Mouse (Mus musculus) limb, embryonic 10.5 days (tissue): ENCODE results near the gene Lyrm2. TPM values are rescaled to one million over a fixed set of nuclear protein-coding genes. Genes with fewer than 3 reads are reported as not detected.
A peak's percentile ranks its signal among the peaks of the same experiment; 100 is the strongest.

ENCODE experiments used
- DNase-seq: peaks from one replicate; pipeline ENCODE4 v3.0.0-alpha.2; 2017; ENCODE audit warnings: low spot score
- H3K27ac ChIP-seq: fragments of 300-500 bp; sonication (generic); 2 replicates; pipeline ENCODE4 v1.5.1; 2016; ENCODE audit warnings: mild to moderate bottlenecking
- H3K27me3 ChIP-seq: fragments of 300-500 bp; sonication (generic); 2 replicates; pipeline ENCODE4 v1.6.1; 2016; ENCODE audit warnings: low read depth, mild to moderate bottlenecking; ENCODE audit not compliant: poor library complexity, severe bottlenecking
- H3K36me3 ChIP-seq: fragments of 300-500 bp; sonication (generic); 2 replicates; pipeline ENCODE4 v1.6.1; 2016; ENCODE audit warnings: mild to moderate bottlenecking, moderate library complexity
- H3K4me1 ChIP-seq: fragments of 300-500 bp; sonication (generic); 2 replicates; pipeline ENCODE4 v1.6.1; 2016
- H3K4me3 ChIP-seq: fragments of 300-500 bp; sonication (generic); 2 replicates; pipeline ENCODE4 v1.5.1; 2016; ENCODE audit warnings: mild to moderate bottlenecking, moderate library complexity
- H3K9me3 ChIP-seq: fragments of 300-500 bp; sonication (generic); replicated peaks from 2 replicates; pipeline ENCODE4 v1.6.1; 2016; ENCODE audit warnings: mild to moderate bottlenecking
- WGBS: fragments of 180-500 bp; shearing (Covaris S2); methylation state at CpG from one replicate; pipeline ENCODE4 v1.1.7; 2016; 5-methylcytosine and 5-hydroxymethylcytosine counted together
- polyA plus RNA-seq: library from polyadenylated mRNA; unstranded; fragments of >200 nt; fragmentation: Nextera tagmentation; extraction: Ambion mirVana; gene quantifications from 2 replicates; pipeline ENCODE4 v1.2.1, GENCODE M21; 2016

Gene Lyrm2
- polyA plus RNA-seq, 1 experiment from 2014 or later = 94.7 TPM

DNA sequence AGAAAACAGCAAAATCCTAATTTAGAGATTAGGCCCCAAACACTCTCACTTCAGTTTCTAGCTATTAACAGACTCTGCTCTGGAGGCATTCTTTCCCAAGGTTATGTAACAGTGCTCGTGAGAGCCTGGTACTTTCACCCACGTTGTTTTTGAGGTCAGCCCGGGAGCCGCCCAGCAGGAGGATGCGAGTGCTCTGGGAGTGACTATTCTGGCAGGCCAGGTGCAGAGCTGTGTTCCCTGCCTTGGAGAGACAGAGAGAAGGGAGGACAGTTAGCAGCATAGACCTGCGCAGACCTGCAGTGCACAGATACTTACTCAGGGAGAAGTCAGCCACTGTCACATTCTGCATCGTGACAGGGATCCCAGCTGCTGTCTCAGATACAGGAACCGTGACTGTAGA, 24.2 kb downstream of the Lyrm2 start:
- no peak for DNase-seq
- H3K9me3 ChIP-seq = no peaks in the 10 kb centered on the region
- H3K36me3 ChIP-seq = no peaks in the 10 kb centered on the region
- peaks cover 26% of the 10 kb centered on the region for H3K4me1 ChIP-seq
- no peak overlapping the region for H3K4me3 ChIP-seq
- H3K27ac ChIP-seq = no peak overlapping the region
- H3K27me3 ChIP-seq = no peaks in the 10 kb centered on the region
- WGBS = 65% methylated on average over 8 of the region's 8 CpGs

- no peaks in the 10 kb centered on the region for H3K36me3 ChIP-seq
- no peak overlapping the region for H3K27ac ChIP-seq
- WGBS = 59% methylated on average over 7 of the region's 7 CpGs
- H3K4me3 ChIP-seq = no peak overlapping the region
- peaks cover 33% of the 10 kb centered on the region for H3K4me1 ChIP-seq
- no peak for DNase-seq
- no peaks in the 10 kb centered on the region for H3K27me3 ChIP-seq
- no peaks in the 10 kb centered on the region for H3K9me3 ChIP-seq
These were observed 26.9 kb downstream of the Lyrm2 start for GRCm38 (mm10) chr4:32826925-32827324.

DNA sequence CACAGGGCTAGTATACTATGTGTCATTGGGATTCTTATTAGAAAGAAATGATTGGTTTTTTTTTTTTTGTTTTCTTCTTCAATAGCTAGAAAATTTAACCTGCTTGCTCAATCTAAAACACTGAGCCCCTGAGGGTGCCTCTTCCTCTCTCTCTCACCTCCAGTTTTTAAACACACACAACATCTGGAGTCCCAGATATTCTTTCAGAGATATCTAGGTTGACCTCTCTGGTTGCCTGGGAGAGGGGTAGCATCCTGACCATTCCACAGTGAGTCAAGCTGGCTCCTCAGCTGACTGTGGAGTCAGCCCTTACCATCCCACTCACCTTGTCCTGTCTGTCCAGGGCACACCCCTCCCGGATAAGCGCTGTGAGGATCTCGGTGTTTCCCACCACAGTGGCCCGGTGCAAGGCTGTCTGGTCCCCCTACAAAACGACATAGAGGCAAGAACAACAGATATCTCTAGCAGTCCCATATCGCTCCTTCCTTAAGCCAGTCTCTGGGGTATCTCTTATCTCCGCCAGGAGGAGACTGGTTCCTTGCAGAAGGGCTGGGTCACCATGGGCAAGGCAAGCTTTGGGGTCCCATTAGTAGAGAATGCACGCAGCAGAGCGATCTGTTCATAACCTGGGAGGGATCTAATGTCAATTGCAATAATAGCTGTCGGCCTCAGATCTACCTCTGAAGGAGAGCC, 28.5 kb downstream of the Lyrm2 start:
- no peak overlapping the region for H3K27ac ChIP-seq
- H3K4me1 ChIP-seq = peaks cover 33% of the 10 kb centered on the region
- H3K36me3 ChIP-seq = no peaks in the 10 kb centered on the region
- H3K9me3 ChIP-seq = no peaks in the 10 kb centered on the region
- WGBS = 84% methylated on average over 10 of the region's 10 CpGs
- H3K4me3 ChIP-seq = no peak overlapping the region
- DNase-seq = no peak
- H3K27me3 ChIP-seq = no peaks in the 10 kb centered on the region

DNA sequence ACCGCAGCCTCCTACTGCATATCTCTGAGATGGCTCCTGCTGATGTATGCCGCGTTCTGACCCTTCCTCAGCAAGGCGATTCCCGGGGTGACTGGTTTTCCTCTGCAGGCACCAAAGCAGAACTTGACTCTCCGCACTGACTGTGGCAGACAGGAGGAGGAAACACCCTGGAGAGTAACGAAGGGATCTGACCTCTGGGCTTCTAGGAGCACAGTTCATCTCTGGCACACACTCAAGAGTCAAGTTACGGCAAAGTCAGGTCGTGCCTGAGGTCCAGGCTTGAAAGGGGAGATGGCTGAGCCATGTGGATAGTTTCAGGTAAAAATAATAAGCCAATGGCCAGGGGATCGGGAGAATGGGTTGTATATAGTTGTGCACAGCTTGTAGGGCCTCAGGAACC, 29.3 kb downstream of the Lyrm2 start:
- H3K27ac ChIP-seq = no peak overlapping the region
- peaks cover 33% of the 10 kb centered on the region for H3K4me1 ChIP-seq
- no peaks in the 10 kb centered on the region for H3K36me3 ChIP-seq
- no peak overlapping the region for H3K4me3 ChIP-seq
- H3K27me3 ChIP-seq = no peaks in the 10 kb centered on the region
- no peak for DNase-seq
- no peaks in the 10 kb centered on the region for H3K9me3 ChIP-seq
- WGBS = 23% methylated on average over 10 of the region's 10 CpGs

GRCm38 (mm10) chr4:32833494-32834282, 33.6 kb downstream of the Lyrm2 start:
- no peak for DNase-seq
- 53% methylated on average over 17 of the region's 17 CpGs for WGBS
- Histone ChIP-seq H3K27me3 (no peaks in the 10 kb centered on the region), H3K9me3 (no peaks in the 10 kb centered on the region), H3K4me3 (peak overlapping the region; percentile 41), H3K4me1 (peaks cover 17% of the 10 kb centered on the region), H3K36me3 (no peaks in the 10 kb centered on the region), H3K27ac (no peak overlapping the region)

- no peaks in the 10 kb centered on the region for H3K27me3 ChIP-seq
- no peak overlapping the region; the same call in 1 of the 2 replicates for H3K4me3 ChIP-seq
- no peaks in the 10 kb centered on the region for H3K9me3 ChIP-seq
- H3K4me1 ChIP-seq = peaks cover 8% of the 10 kb centered on the region
- no peak for DNase-seq
- H3K27ac ChIP-seq = no peak overlapping the region
- WGBS = 88% methylated on average over 3 of the region's 3 CpGs
- no peaks in the 10 kb centered on the region for H3K36me3 ChIP-seq
These were observed 34.5 kb downstream of the Lyrm2 start for GRCm38 (mm10) chr4:32834541-32834940.

- no peaks in the 10 kb centered on the region for H3K27me3 ChIP-seq
- H3K9me3 ChIP-seq = no peaks in the 10 kb centered on the region
- no peaks in the 10 kb centered on the region for H3K36me3 ChIP-seq
- 92% methylated on average over 9 of the region's 9 CpGs for WGBS
- no peak overlapping the region for H3K4me3 ChIP-seq
- H3K4me1 ChIP-seq = 0 out of 2 replicates have a peak, but pooled peaks cover 5% of the 10 kb centered on the region
- no peak overlapping the region for H3K27ac ChIP-seq
- no peak for DNase-seq
These were observed 36.0 kb downstream of the Lyrm2 start for GRCm38 (mm10) chr4:32836071-32836470.

- WGBS = 88% methylated on average over 3 of the region's 3 CpGs
- no peak overlapping the region for H3K4me3 ChIP-seq
- no peak for DNase-seq
- H3K9me3 ChIP-seq = no peaks in the 10 kb centered on the region
- no peaks in the 10 kb centered on the region for H3K36me3 ChIP-seq
- H3K27ac ChIP-seq = no peak overlapping the region
- H3K27me3 ChIP-seq = no peaks in the 10 kb centered on the region
- H3K4me1 ChIP-seq = 0 out of 2 replicates have a peak, but pooled peaks cover 5% of the 10 kb centered on the region
These were observed 38.3 kb downstream of the Lyrm2 start for GRCm38 (mm10) chr4:32838401-32838800.

Other genes starting within 250 kb of the Lyrm2 start
- not detected in 2 replicates for gene Gja10, start 197.5 kb upstream of the Lyrm2 start, polyA plus RNA-seq
- 61.5 and 84.6 TPM in 2 replicates for gene Casp8ap2, start 184.8 kb upstream of the Lyrm2 start, polyA plus RNA-seq
- 26.1 and 27.0 TPM in 2 replicates for gene Mdn1, start 143.1 kb upstream of the Lyrm2 start, polyA plus RNA-seq
- 8.4 and 9.6 TPM in 2 replicates for gene Ankrd6, start 150.6 kb downstream of the Lyrm2 start, polyA plus RNA-seq
- 17.0 and 21.2 TPM in 2 replicates for gene Rragd, start 182.8 kb downstream of the Lyrm2 start, polyA plus RNA-seq
- 38.3 and 38.7 TPM in 2 replicates for gene Ube2j1, start 231.2 kb downstream of the Lyrm2 start, polyA plus RNA-seq